Mouse (Mus musculus): Measurements from ENCODE around the gene Meig1. TPM values are rescaled to one million over a fixed set of nuclear protein-coding genes. Genes with fewer than 3 reads are reported as not detected.
"Not testable (repeated sequence)": the region's sequence is repeated elsewhere in the genome, so short reads cannot be mapped to it uniquely, and the experiment has no call there.

The Meig1 gene
- 1 to 10 TPM; 2.0 to 3.6 TPM for total RNA-seq (2021)
- long read RNA-seq, experiment 1, partial matches to known transcripts, result 0 of 3 reads
- long read RNA-seq, experiment 1, other reads (novel, unspliced or antisense), result 1 of 3 reads
- long read RNA-seq, experiment 2, partial matches to known transcripts, result 0 of 4 reads
- long read RNA-seq, experiment 2, other reads (novel, unspliced or antisense), result 1 of 4 reads

- intact Hi-C loops (cut with DNase I), result no loop called here
- DNase-seq (ENCODE audit: low spot score in 2 of 2), result no peak
Observed at GRCm38 (mm10) chr2:3422548-3422947, at the start of gene Meig1. Gene Meig1 (minus strand): TSS chr2:3422648.

DNA sequence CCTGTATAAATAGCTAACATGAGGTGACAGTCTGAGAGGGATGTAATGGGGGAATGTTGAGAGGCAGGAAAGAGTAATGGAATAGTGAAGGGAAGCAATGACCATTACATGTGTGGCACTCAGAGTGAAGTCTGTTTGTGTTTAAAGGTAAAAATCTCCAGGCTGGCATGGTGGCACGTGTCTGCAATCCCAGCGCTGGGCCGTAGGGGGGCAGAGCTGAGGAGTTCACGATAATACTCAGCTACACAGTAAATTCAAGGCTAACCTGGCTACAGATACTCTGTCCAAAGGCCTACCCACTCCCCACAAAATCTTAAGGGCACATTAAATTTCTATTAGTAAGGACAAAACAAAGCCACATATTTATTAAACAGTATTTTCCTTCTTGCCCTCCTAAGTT is 34.1 kb upstream of the Meig1 start:
- DNase-seq (ENCODE audit: low spot score in 2 of 2), result no peak
- intact Hi-C loops (cut with DNase I), result no loop called here

DNA sequence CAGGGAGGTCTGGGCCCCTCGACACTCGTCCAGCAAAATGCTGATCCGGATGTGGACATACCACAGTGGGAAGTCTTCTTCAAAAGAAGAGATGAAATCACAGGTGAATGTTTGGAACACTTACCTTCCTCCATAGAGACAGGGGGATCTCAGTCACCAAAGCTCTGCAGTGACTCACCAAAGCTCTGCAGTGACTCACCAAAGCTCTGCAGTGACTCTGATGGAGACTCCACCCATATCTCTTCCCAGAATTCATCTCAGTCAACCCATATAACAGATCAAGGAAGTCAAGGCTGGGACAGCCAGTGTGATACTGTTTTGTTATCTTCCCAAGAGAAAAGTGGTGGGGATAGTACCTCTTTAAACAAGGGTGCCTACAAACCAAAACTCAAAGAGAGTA is 30.6 kb upstream of the Meig1 start:
- intact Hi-C loops (cut with DNase I), result no loop called here
- no peak for DNase-seq (ENCODE audit: low spot score in 2 of 2)

DNA sequence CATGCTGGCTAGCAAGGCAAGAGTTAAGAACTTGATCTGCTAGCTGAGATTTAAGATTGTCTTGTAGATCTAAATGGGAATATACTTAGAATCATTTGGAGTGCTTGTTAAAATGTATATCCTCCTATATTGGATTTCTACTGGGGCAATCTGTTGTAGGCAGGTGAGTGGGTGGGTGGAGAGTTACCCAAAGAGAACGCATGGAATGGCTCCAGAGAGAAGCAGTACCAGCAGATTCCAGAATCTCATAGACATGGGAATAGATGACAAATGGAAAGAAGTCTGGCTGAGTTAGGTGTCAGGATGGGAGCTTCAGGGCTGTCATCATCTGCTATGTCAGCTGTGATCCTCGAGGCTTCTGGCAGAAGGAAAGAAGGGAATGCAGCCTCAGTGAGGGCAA is 27.0 kb upstream of the Meig1 start:
- DNase-seq (ENCODE audit: low spot score in 2 of 2), result peak; percentile 43 to 71
- intact Hi-C loops (cut with DNase I), result no loop called here

- intact Hi-C loops (cut with DNase I), result no loop called here
- no peak for DNase-seq (ENCODE audit: low spot score in 2 of 2)
Observed at GRCm38 (mm10) chr2:3445984-3446383, 23.5 kb upstream of the Meig1 start.

- intact Hi-C loops (cut with DNase I), result no loop called here
- peak in 1 of 2 experiments; percentile 26 for DNase-seq (ENCODE audit: low spot score in 2 of 2)
Observed at GRCm38 (mm10) chr2:3444206-3444605, 21.8 kb upstream of the Meig1 start.

GRCm38 (mm10) chr2:3437956-3438355 is 15.5 kb upstream of the Meig1 start:
- intact Hi-C loops (cut with DNase I), result no loop called here
- no peak for DNase-seq (ENCODE audit: low spot score in 2 of 2)

GRCm38 (mm10) chr2:3435369-3436061 is 13.1 kb upstream of the Meig1 start:
- intact Hi-C loops (cut with DNase I), result no loop called here
- no peak for DNase-seq (ENCODE audit: low spot score in 2 of 2)

GRCm38 (mm10) chr2:3430956-3431355 is 8.5 kb upstream of the Meig1 start:
- intact Hi-C loops (cut with DNase I), result no loop called here

DNA sequence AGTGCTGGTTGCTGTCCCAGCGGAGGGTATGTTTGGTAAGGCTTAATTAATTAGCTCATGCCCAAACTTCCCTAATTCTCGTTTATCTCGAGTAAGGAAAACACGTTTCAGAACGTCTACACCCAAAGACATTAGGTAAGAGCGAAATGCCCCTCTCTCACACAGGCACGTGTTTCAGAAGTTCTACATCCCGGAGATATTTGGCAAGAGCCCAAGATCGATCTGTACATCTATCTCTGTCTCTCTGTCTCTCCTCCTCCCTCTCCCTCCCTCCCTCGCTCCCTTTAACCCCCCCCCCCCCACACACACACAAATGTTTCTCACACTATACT is 2.1 kb upstream of the Meig1 start:
- DNase-seq (ENCODE audit: low spot score in 2 of 2), result no peak
- intact Hi-C loops (cut with DNase I), result no loop called here

More at GRCm38 (mm10) chr2:3430956-3431355, 8.5 kb upstream of the Meig1 start:
- no peak for DNase-seq (ENCODE audit: low spot score in 2 of 2)

- peak; percentile 91 to 96 for DNase-seq (ENCODE audit: low spot score in 2 of 2)
- intact Hi-C loops (cut with DNase I), result no loop called here
Observed at GRCm38 (mm10) chr2:3423841-3424578, 1.6 kb upstream of the Meig1 start, which contains the start of gene Dclre1c. Gene Dclre1c (plus strand): TSS chr2:3424131.

- DNase-seq (ENCODE audit: low spot score in 2 of 2), result peak in 1 of 2 experiments; percentile 37
- intact Hi-C loops (cut with DNase I), result no loop called here
Observed at GRCm38 (mm10) chr2:3420157-3420556, 2.3 kb downstream of the Meig1 start.

DNA sequence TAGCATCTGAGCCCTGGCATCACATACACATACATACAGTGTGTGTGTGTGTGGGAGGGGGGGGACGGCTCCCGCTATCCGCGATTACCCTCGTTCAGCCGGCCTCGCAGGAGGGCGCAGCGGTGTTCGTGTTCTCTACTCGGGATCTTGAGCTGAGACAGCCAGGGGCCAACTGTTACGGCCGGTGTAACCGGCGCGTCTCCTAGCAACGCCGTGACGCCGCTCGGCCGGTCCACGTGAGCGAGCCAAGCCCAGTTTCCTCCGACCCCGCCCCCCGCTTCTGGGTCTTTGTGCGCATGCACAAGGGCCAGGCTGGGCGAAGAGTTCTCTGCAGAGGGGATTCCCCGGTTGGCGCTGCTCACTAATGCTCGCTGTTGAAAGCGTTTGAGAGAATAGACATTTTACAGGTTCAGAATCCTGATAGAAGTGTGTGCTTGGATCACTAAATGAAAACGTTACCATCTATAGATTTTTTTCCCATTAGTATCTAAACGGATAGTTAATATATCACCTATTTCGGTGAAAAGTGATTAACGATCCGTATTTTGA is 3.5 kb downstream of the Meig1 start:
- peak; percentile 95 to 96 for DNase-seq (ENCODE audit: low spot score in 2 of 2)
- intact Hi-C loops (cut with DNase I), result loop anchor here (5.0 to 10.0 kb wide), 2 partner anchors 72 to 304 kb away; partner anchors contain the start of gene Fam171a1

GRCm38 (mm10) chr2:3415676-3416075 is 6.8 kb downstream of the Meig1 start:
- intact Hi-C loops (cut with DNase I), result loop anchor here (5.0 to 10.0 kb wide), 2 partner anchors 68 to 301 kb away; partner anchors contain the start of gene Fam171a1
- DNase-seq (ENCODE audit: low spot score in 2 of 2), result no peak

- intact Hi-C loops (cut with DNase I), result loop anchor here (10.0 kb wide), 1 partner anchor 299 kb away; the partner anchor contains the start of gene Fam171a1
Observed at GRCm38 (mm10) chr2:3414241-3414640, 8.2 kb downstream of the Meig1 start.

GRCm38 (mm10) chr2:3407756-3408155 is 14.7 kb downstream of the Meig1 start:
- intact Hi-C loops (cut with DNase I), result loop anchor here (5.0 kb wide), 1 partner anchor 55 kb away; no protein-coding TSS in a partner anchor
- DNase-seq (ENCODE audit: low spot score in 2 of 2), result no peak

More at GRCm38 (mm10) chr2:3414241-3414640, 8.2 kb downstream of the Meig1 start:
- peak; percentile 76 to 79 for DNase-seq (ENCODE audit: low spot score in 2 of 2)

- intact Hi-C loops (cut with DNase I), result loop anchor here (5.0 kb wide), 1 partner anchor 54 kb away; no protein-coding TSS in a partner anchor
- DNase-seq (ENCODE audit: low spot score in 2 of 2), result no peak
Observed at GRCm38 (mm10) chr2:3405981-3406380, 16.5 kb downstream of the Meig1 start.

DNA sequence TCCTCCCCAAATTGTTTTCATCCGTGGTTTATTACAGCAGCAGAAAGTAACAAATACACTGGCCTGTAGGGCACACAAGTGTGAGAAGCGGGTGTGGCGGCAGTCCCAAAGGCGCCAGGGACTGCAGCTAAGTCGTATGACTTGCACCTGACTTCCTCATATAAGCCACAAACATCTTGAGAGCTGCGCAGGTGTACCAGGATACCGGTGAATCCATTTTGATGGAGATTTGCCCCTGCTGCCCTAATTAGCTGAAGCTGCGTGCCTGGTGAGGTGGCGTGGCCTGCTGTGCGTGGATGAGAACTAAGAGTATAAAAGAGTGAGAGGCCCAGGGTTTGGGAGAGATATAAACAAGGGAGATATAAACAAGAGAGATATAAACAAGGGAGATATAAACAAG is 25.3 kb downstream of the Meig1 start, which contains the start of gene Olah:
Olah (minus strand) TSS at position 101 of the 400 bp plus-strand sequence.
- DNase-seq (ENCODE audit: low spot score in 2 of 2); intact Hi-C loops (cut with DNase I): not testable (repeated sequence)

GRCm38 (mm10) chr2:3391945-3392344 is 30.5 kb downstream of the Meig1 start:
- no peak for DNase-seq (ENCODE audit: low spot score in 2 of 2)
- intact Hi-C loops (cut with DNase I), result no loop called here

Data from left cerebral cortex, postnatal 14 days (tissue).